Mouse (Mus musculus) heart, embryonic 15.5 days (tissue): ENCODE results near the gene Npas3. TPM values are rescaled to one million over a fixed set of nuclear protein-coding genes. Genes with fewer than 3 reads are reported as not detected.

Experiments
- ATAC-seq: fragments of 200-750 bp; cut with Nextera tagmentation; replicated peaks from 2 replicates; pipeline ENCODE4 v1.8.0; 2017; ENCODE audit warnings: low read depth, moderate TSS enrichment; ENCODE audit not compliant: insufficient number of reproducible peaks, insufficient read depth, low FRiP score
- H3K27ac ChIP-seq: fragments of 300-500 bp; sonication (generic); 2 replicates; pipeline ENCODE4 v1.5.1; 2015; ENCODE audit warnings: mild to moderate bottlenecking, inconsistent platforms
- H3K27me3 ChIP-seq: fragments of 300-500 bp; sonication (generic); 2 replicates; pipeline ENCODE4 v1.6.1; 2015; ENCODE audit warnings: inconsistent platforms
- H3K36me3 ChIP-seq: fragments of 300-500 bp; sonication (generic); 2 replicates; pipeline ENCODE4 v1.6.1; 2015; ENCODE audit warnings: mild to moderate bottlenecking, inconsistent platforms
- H3K4me1 ChIP-seq: fragments of 300-500 bp; sonication (generic); replicated peaks from 2 replicates; pipeline ENCODE4 v1.6.1; 2015; ENCODE audit warnings: inconsistent platforms
- H3K4me2 ChIP-seq: fragments of 300-500 bp; sonication (generic); 2 replicates; pipeline ENCODE4 v1.6.1; 2015; ENCODE audit warnings: inconsistent platforms, mild to moderate bottlenecking, moderate library complexity
- H3K4me3 ChIP-seq: fragments of 300-500 bp; sonication (generic); 2 replicates; pipeline ENCODE4 v1.5.1; 2015; ENCODE audit warnings: mild to moderate bottlenecking, inconsistent platforms
- H3K9ac ChIP-seq: fragments of 300-500 bp; sonication (generic); 2 replicates; pipeline ENCODE4 v1.6.1; 2015; ENCODE audit warnings: mild to moderate bottlenecking, inconsistent platforms
- H3K9me3 ChIP-seq: fragments of 300-500 bp; sonication (generic); replicated peaks from 2 replicates; pipeline ENCODE4 v1.6.1; 2016; ENCODE audit warnings: inconsistent platforms
- WGBS: fragments of 180-500 bp; shearing (Covaris S2); methylation state at CpG from one replicate; pipeline ENCODE4 v1.1.7; 2015; ENCODE audit warnings: mixed read lengths; 5-methylcytosine and 5-hydroxymethylcytosine counted together
- polyA plus RNA-seq: library from polyadenylated mRNA; unstranded; fragments of >200 nt; fragmentation: Nextera tagmentation; extraction: Ambion mirVana; gene quantifications from 2 replicates; pipeline ENCODE4 v1.2.1, GENCODE M21; 2015

The Npas3 gene
- polyA plus RNA-seq, 1 experiment from 2014 or later = 0.82 TPM

GRCm38 (mm10) chr12:53331391-53331790 is 82.9 kb downstream of the Npas3 start:
- no peak overlapping the region for H3K27ac ChIP-seq

GRCm38 (mm10) chr12:53331800-53332199 is 83.3 kb downstream of the Npas3 start:
- 58% methylated on average over 3 of the region's 3 CpGs for WGBS

More at GRCm38 (mm10) chr12:53331391-53331790, 82.9 kb downstream of the Npas3 start:
- 70% methylated on average over 9 of the region's 9 CpGs for WGBS
- no peaks in the 10 kb centered on the region for H3K36me3 ChIP-seq
- ATAC-seq = no peak
- 0 out of 2 replicates have a peak, but pooled peaks cover 3% of the 10 kb centered on the region for H3K27me3 ChIP-seq
- H3K9me3 ChIP-seq = no peaks in the 10 kb centered on the region
- H3K4me2 ChIP-seq = no peak overlapping the region
- no peak overlapping the region for H3K4me3 ChIP-seq
- peaks cover 10% of the 10 kb centered on the region for H3K4me1 ChIP-seq
- no peak overlapping the region for H3K9ac ChIP-seq

GRCm38 (mm10) chr12:53333251-53333650 is 84.8 kb downstream of the Npas3 start:
- 70% methylated on average over 2 of the region's 2 CpGs for WGBS
- ATAC-seq = no peak

More at GRCm38 (mm10) chr12:53331800-53332199, 83.3 kb downstream of the Npas3 start:
- H3K27me3 ChIP-seq = 0 out of 2 replicates have a peak, but pooled peaks cover 3% of the 10 kb centered on the region
- no peak overlapping the region for H3K4me2 ChIP-seq
- no peak for ATAC-seq
- no peaks in the 10 kb centered on the region for H3K9me3 ChIP-seq
- H3K9ac ChIP-seq = no peak overlapping the region
- H3K4me1 ChIP-seq = peaks cover 10% of the 10 kb centered on the region
- H3K27ac ChIP-seq = no peak overlapping the region
- no peak overlapping the region for H3K4me3 ChIP-seq
- H3K36me3 ChIP-seq = no peaks in the 10 kb centered on the region

GRCm38 (mm10) chr12:53338349-53338948 is 90.0 kb downstream of the Npas3 start:
- no peak overlapping the region for H3K4me3 ChIP-seq
- H3K36me3 ChIP-seq = no peaks in the 10 kb centered on the region
- ATAC-seq = no peak
- no peaks in the 10 kb centered on the region for H3K9me3 ChIP-seq
- no peak overlapping the region for H3K9ac ChIP-seq
- WGBS = 49% methylated on average over 14 of the region's 14 CpGs
- H3K4me2 ChIP-seq = no peak overlapping the region
- H3K27ac ChIP-seq = no peak overlapping the region
- no peaks in the 10 kb centered on the region for H3K27me3 ChIP-seq
- no peaks in the 10 kb centered on the region for H3K4me1 ChIP-seq

More at GRCm38 (mm10) chr12:53333251-53333650, 84.8 kb downstream of the Npas3 start:
- H3K27ac ChIP-seq = no peak overlapping the region
- H3K9ac ChIP-seq = no peak overlapping the region
- no peak overlapping the region for H3K4me2 ChIP-seq
- H3K36me3 ChIP-seq = no peaks in the 10 kb centered on the region
- H3K4me3 ChIP-seq = no peak overlapping the region
- H3K9me3 ChIP-seq = no peaks in the 10 kb centered on the region
- H3K4me1 ChIP-seq = peaks cover 6% of the 10 kb centered on the region
- H3K27me3 ChIP-seq = 0 out of 2 replicates have a peak, but pooled peaks cover 3% of the 10 kb centered on the region

GRCm38 (mm10) chr12:53342741-53343140 is 94.3 kb downstream of the Npas3 start:
- no peaks in the 10 kb centered on the region for H3K36me3 ChIP-seq
- H3K4me2 ChIP-seq = no peak overlapping the region
- no peak overlapping the region for H3K27ac ChIP-seq
- H3K9ac ChIP-seq = no peak overlapping the region
- H3K9me3 ChIP-seq = no peaks in the 10 kb centered on the region
- H3K27me3 ChIP-seq = no peaks in the 10 kb centered on the region
- no peak for ATAC-seq
- H3K4me3 ChIP-seq = no peak overlapping the region
- no peaks in the 10 kb centered on the region for H3K4me1 ChIP-seq
- 63% methylated on average over 9 of the region's 9 CpGs for WGBS

GRCm38 (mm10) chr12:53351860-53352259 is 103.4 kb downstream of the Npas3 start:
- no peaks in the 10 kb centered on the region for H3K27me3 ChIP-seq
- no peaks in the 10 kb centered on the region for H3K4me1 ChIP-seq
- 80% methylated on average over 7 of the region's 7 CpGs for WGBS
- H3K4me2 ChIP-seq = no peak overlapping the region
- H3K9me3 ChIP-seq = no peaks in the 10 kb centered on the region
- no peak overlapping the region for H3K27ac ChIP-seq
- H3K4me3 ChIP-seq = no peak overlapping the region
- H3K9ac ChIP-seq = no peak overlapping the region
- H3K36me3 ChIP-seq = no peaks in the 10 kb centered on the region
- ATAC-seq = no peak

- Histone ChIP-seq H3K4me3 (no peak overlapping the region), H3K27ac (no peak overlapping the region), H3K27me3 (no peaks in the 10 kb centered on the region), H3K9ac (no peak overlapping the region), H3K4me2 (no peak overlapping the region), H3K4me1 (no peaks in the 10 kb centered on the region), H3K36me3 (no peaks in the 10 kb centered on the region), H3K9me3 (no peaks in the 10 kb centered on the region)
- WGBS = 84% methylated on average over 5 of the region's 5 CpGs
- ATAC-seq = no peak
Measured at GRCm38 (mm10) chr12:53365751-53366150, 117.3 kb downstream of the Npas3 start.

- Histone ChIP-seq H3K27me3 (no peaks in the 10 kb centered on the region), H3K4me1 (no peaks in the 10 kb centered on the region), H3K4me2 (no peak overlapping the region), H3K4me3 (no peak overlapping the region), H3K27ac (no peak overlapping the region), H3K36me3 (no peaks in the 10 kb centered on the region), H3K9ac (no peak overlapping the region), H3K9me3 (no peaks in the 10 kb centered on the region)
- 86% methylated on average over 8 of the region's 8 CpGs for WGBS
- ATAC-seq = no peak
Measured at GRCm38 (mm10) chr12:53384851-53385250, 136.4 kb downstream of the Npas3 start.

- H3K4me3 ChIP-seq = no peak overlapping the region
- 49% methylated on average over 4 of the region's 4 CpGs for WGBS
- no peaks in the 10 kb centered on the region for H3K4me1 ChIP-seq
- no peak overlapping the region for H3K4me2 ChIP-seq
- no peak overlapping the region for H3K9ac ChIP-seq
- H3K36me3 ChIP-seq = no peaks in the 10 kb centered on the region
- ATAC-seq = no peak
- H3K27me3 ChIP-seq = no peaks in the 10 kb centered on the region
- H3K27ac ChIP-seq = no peak overlapping the region
- no peaks in the 10 kb centered on the region for H3K9me3 ChIP-seq
Measured at GRCm38 (mm10) chr12:53405856-53406255, 157.4 kb downstream of the Npas3 start.

GRCm38 (mm10) chr12:53407776-53408175 is 159.3 kb downstream of the Npas3 start:
- no peak overlapping the region for H3K9ac ChIP-seq
- no peak overlapping the region for H3K4me3 ChIP-seq
- H3K4me1 ChIP-seq = no peaks in the 10 kb centered on the region
- no peak overlapping the region for H3K4me2 ChIP-seq
- 49% methylated on average over 3 of the region's 3 CpGs for WGBS
- no peaks in the 10 kb centered on the region for H3K27me3 ChIP-seq
- no peaks in the 10 kb centered on the region for H3K36me3 ChIP-seq
- no peak overlapping the region for H3K27ac ChIP-seq
- ATAC-seq = no peak
- H3K9me3 ChIP-seq = no peaks in the 10 kb centered on the region

GRCm38 (mm10) chr12:53409711-53410110 is 161.2 kb downstream of the Npas3 start:
- Histone ChIP-seq H3K27ac (no peak overlapping the region), H3K9me3 (no peaks in the 10 kb centered on the region), H3K4me2 (no peak overlapping the region), H3K4me3 (no peak overlapping the region), H3K36me3 (no peaks in the 10 kb centered on the region), H3K9ac (no peak overlapping the region), H3K27me3 (no peaks in the 10 kb centered on the region), H3K4me1 (no peaks in the 10 kb centered on the region)
- 86% methylated on average over 4 of the region's 4 CpGs for whole genome bisulfite sequencing
- no peak for ATAC-seq

GRCm38 (mm10) chr12:53410647-53411046 is 162.2 kb downstream of the Npas3 start:
- H3K27me3 ChIP-seq = no peaks in the 10 kb centered on the region
- no peak overlapping the region for H3K27ac ChIP-seq
- no peak overlapping the region for H3K9ac ChIP-seq
- no peaks in the 10 kb centered on the region for H3K9me3 ChIP-seq
- no peaks in the 10 kb centered on the region for H3K4me1 ChIP-seq
- no peak for ATAC-seq
- H3K4me3 ChIP-seq = no peak overlapping the region
- 88% methylated on average over 2 of the region's 2 CpGs for WGBS
- H3K4me2 ChIP-seq = no peak overlapping the region
- H3K36me3 ChIP-seq = no peaks in the 10 kb centered on the region
